Mouse (Mus musculus): ENCODE measurements around the gene Hexb.

The Hexb gene

DNA sequence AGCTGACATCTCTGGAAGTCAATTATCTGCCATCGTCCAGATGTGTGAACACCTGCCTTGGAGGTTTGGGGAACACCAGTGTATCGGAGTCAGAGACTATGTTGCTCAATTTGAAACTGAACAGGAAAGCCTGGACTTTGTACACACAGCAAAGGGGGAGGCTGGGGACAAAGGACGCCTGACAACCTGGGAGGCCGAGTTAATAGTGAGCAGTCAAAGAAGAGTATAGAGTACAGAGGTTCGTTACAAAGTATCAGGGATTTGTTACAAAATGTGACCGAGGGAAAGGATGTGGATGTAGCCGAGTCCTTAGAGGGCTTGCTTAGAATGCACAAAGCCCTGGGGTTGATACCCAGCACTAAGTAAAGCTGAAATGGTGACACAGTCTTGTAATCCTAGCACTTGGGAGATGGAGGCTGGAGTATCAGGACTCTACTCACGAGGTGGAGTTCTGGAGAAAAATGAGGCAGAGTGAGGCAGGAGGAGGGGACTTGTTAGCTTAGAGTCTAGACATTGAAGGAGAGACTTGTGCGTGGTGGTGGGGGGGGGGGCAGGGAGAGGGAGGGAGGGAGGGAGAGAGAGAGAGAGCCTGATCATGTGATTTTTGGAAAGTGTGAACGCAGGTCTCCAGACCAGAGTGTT, 26.3 kb upstream of the Hexb start:
- no peak for DNase-seq (ENCODE audit: extremely low read depth, low read depth, low spot score)

GRCm38 (mm10) chr13:97223856-97224255, 25.7 kb upstream of the Hexb start:
- no peak for DNase-seq (ENCODE audit: extremely low read depth, low read depth, low spot score)

GRCm38 (mm10) chr13:97220022-97220421, 21.9 kb upstream of the Hexb start:
- no peak for DNase-seq (ENCODE audit: extremely low read depth, low read depth, low spot score)

DNA sequence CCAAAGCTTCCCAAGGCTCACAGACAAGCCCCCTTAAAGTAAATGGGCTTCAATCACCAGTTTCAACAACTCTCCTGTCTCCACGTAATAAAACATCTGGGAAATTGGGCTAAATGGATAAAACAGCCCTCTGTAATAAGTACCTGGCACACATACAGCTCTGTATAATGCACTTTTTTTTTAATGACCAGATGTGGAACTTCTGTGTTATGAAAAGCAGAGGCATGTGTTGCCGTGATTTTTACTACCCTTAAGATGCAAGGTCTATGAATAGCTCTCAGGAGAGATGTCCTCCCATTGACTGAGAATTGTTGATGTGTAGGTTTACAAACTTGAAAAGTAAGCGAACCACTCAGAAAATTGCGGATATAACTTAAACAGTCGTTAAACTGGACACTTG, 18.0 kb upstream of the Hexb start:
- DNase-seq (ENCODE audit: extremely low read depth, low read depth, low spot score): no peak

GRCm38 (mm10) chr13:97215563-97215962, 17.4 kb upstream of the Hexb start:
- DNase-seq (ENCODE audit: extremely low read depth, low read depth, low spot score): no peak

DNA sequence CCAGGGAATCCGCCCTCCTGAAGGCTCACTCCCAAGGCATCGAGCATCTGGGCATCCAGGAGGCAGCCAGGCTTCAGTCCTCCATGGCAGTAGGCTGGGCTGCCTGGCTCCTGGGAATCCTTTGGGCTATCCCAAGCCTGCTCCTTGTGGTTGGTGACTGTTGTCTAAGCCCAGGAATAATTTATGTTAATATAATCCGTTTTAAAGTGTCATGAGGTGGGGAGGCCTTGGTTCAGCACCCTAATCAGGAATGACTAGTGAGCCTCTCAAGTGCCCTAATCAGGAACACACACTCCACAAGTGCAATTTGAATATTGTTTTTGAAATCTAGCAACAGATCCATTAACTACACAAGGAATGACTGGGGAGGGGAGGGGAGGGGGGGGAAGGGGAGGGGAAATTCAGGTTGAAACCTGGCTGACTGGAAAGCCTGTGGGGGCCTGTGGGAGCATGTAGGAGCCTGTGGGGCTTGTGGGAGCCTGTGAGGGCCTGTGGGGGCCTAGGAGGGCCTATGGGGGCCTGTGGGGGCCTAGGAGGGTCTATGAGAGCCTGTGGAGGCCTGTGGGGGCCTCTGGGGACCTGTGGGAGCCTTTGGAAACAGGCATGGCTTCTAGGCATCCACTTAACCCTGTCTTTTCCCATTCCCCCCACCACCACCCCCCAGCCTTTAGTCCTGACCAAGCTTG, 16.6 kb upstream of the Hexb start:
- DNase-seq (ENCODE audit: extremely low read depth, low read depth, low spot score): no peak

DNA sequence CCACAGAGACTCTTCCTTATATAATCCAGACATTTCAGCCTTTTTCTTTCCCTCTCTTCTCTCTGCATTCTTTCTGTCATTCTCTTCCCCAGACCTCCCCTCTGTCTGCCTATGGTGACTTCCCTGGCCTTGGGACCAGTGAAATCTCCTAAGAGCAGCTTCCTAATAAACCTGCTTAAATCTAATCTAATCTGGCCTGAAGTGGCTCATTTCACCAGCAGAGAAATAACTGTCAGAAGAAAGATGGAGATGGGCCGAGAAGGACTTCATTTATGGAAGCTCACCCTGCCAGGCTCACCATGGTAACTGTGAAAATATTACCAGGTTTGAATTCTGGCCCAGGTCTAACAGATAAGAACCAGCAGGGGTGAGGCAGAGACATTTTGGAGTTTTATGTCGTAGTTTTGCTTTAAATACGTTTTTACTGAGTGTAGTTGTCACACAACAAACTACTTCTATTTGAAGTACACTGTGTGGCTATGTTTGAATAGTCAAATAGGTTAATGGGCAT, 10.4 kb upstream of the Hexb start:
- no peak for DNase-seq (ENCODE audit: extremely low read depth, low read depth, low spot score)

- no peak for DNase-seq (ENCODE audit: extremely low read depth, low read depth, low spot score)
Observed at GRCm38 (mm10) chr13:97208112-97208478, 9.9 kb upstream of the Hexb start.

GRCm38 (mm10) chr13:97207472-97208111, 9.4 kb upstream of the Hexb start:
- DNase-seq (ENCODE audit: extremely low read depth, low read depth, low spot score): no peak

GRCm38 (mm10) chr13:97206046-97206445, 7.9 kb upstream of the Hexb start:
- DNase-seq (ENCODE audit: extremely low read depth, low read depth, low spot score): no peak

GRCm38 (mm10) chr13:97205052-97205701, 7.0 kb upstream of the Hexb start:
- peak; percentile 33 for DNase-seq (ENCODE audit: extremely low read depth, low read depth, low spot score)

DNA sequence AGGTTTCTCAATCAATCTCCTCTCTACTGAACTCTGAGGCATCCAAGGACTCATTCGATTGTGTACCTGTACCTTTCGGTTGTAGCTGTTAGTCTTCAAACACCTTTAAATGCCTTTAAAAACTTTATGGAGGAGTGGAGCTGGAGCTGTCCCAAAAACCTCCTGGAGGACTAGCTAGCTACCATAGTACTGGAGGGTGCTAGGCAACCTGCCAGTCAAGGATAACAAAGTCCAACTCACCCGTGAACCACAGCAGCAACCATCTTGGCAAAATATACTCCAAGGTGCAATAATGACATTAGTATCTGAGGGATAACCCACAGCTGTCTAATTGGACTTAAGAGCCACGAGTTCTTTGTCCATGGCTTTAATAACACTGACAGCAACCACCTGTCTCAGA, 3.7 kb upstream of the Hexb start:
- no peak for DNase-seq (ENCODE audit: extremely low read depth, low read depth, low spot score)

GRCm38 (mm10) chr13:97201076-97201475, 2.9 kb upstream of the Hexb start:
- no peak for DNase-seq (ENCODE audit: extremely low read depth, low read depth, low spot score)

- no peak for DNase-seq (ENCODE audit: extremely low read depth, low read depth, low spot score)
Observed at GRCm38 (mm10) chr13:97199123-97199522, 966 bp upstream of the Hexb start.

DNA sequence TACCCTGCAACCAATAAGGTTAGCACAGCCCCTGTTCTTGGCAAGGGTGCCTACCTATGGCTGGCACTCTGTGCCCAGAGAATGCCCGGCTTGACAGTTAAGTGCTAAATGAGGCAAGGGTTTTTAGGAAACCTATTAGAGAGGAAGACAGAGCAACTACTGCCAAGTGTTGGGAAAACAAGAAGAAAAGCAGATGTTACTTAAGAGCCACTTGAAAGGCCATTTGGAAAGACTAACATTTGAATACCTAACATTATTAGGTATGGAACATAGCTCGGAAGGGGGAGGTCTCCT, 1.3 kb downstream of the Hexb start:
- DNase-seq (ENCODE audit: extremely low read depth, low read depth, low spot score): peak; percentile 23

- DNase-seq (ENCODE audit: extremely low read depth, low read depth, low spot score): no peak
Observed at GRCm38 (mm10) chr13:97196186-97196924, 1.8 kb downstream of the Hexb start.

DNA sequence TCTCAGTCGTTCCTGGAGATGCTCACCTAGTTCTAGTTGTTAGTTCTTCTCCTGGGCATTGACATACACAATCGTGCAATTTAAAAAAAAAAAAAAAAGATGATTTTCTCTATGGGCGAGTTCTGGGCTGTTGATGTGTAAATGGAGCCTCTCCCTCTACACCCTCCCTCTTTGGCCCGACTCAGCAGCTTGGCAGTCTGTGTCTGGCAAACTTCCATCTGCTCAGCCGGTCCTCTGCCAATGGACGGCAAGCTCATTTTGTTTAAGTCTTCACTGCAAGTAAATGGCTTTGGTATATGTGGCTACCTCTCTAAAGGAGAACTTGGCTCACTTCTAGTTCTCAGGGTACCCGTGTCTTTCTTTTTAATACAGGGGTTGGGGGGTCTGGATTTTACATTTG, 4.7 kb downstream of the Hexb start:
- no peak for DNase-seq (ENCODE audit: extremely low read depth, low read depth, low spot score)

GRCm38 (mm10) chr13:97192649-97193048, 5.5 kb downstream of the Hexb start:
- DNase-seq (ENCODE audit: extremely low read depth, low read depth, low spot score): no peak

- DNase-seq (ENCODE audit: extremely low read depth, low read depth, low spot score): no peak
Observed at GRCm38 (mm10) chr13:97187693-97188092, 10.5 kb downstream of the Hexb start.

GRCm38 (mm10) chr13:97186346-97186745, 11.8 kb downstream of the Hexb start:
- no peak for DNase-seq (ENCODE audit: extremely low read depth, low read depth, low spot score)

DNA sequence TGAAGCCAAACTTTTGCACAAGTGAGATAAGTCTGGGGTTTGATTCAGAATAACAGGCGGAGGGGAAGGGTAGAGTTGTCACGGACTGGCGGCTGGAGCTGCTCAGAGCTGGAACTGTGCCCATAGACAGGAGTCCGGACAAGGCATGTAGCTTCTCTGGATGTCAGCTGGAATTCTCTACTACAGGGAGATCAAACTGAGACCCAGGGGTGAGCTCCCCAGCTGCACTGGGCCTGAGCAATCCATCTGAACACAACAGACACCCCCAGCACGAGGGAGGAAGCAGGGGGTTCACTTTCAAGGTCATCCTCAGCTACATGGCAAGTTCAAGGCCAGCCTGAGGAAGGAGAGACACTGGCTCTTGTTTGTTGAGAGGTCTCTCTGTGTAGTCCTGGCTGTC, 13.5 kb downstream of the Hexb start:
- no peak for DNase-seq (ENCODE audit: extremely low read depth, low read depth, low spot score)

All from fat pad, adult 2 months (tissue).